Mouse (Mus musculus) neural tube, embryonic 15.5 days (tissue): ENCODE data around the gene Birc6. TPM values are rescaled to one million over a fixed set of nuclear protein-coding genes. Genes with fewer than 3 reads are reported as not detected.

Experiments used
- ATAC-seq: fragments of 200-750 bp; cut with Nextera tagmentation; 2 replicates; pipeline ENCODE4 v1.8.0; 2017; ENCODE audit warnings: mild to moderate bottlenecking, moderate TSS enrichment, moderate library complexity; ENCODE audit not compliant: low FRiP score
- H3K27ac ChIP-seq: fragments of 300-500 bp; sonication (generic); replicated peaks from 2 replicates; pipeline ENCODE4 v1.5.1; 2015; ENCODE audit warnings: mild to moderate bottlenecking, inconsistent platforms
- H3K27me3 ChIP-seq: fragments of 300-500 bp; sonication (generic); replicated peaks from 2 replicates; pipeline ENCODE4 v1.6.1; 2015; ENCODE audit warnings: inconsistent platforms
- H3K36me3 ChIP-seq: fragments of 300-500 bp; sonication (generic); 2 replicates; pipeline ENCODE4 v1.6.1; 2015; ENCODE audit warnings: inconsistent platforms
- H3K4me1 ChIP-seq: fragments of 300-500 bp; sonication (generic); 2 replicates; pipeline ENCODE4 v1.6.1; 2015; ENCODE audit warnings: inconsistent platforms
- H3K4me2 ChIP-seq: fragments of 300-500 bp; sonication (generic); 2 replicates; pipeline ENCODE4 v1.6.1; 2015; ENCODE audit warnings: inconsistent platforms, mild to moderate bottlenecking, moderate library complexity
- H3K4me3 ChIP-seq: fragments of 300-500 bp; sonication (generic); replicated peaks from 2 replicates; pipeline ENCODE4 v1.5.1; 2015; ENCODE audit warnings: mild to moderate bottlenecking, inconsistent platforms
- H3K9ac ChIP-seq: fragments of 300-500 bp; sonication (generic); replicated peaks from 2 replicates; pipeline ENCODE4 v1.6.1; 2015; ENCODE audit warnings: mild to moderate bottlenecking, inconsistent platforms
- H3K9me3 ChIP-seq: fragments of 300-500 bp; sonication (generic); replicated peaks from 2 replicates; pipeline ENCODE4 v1.6.1; 2016; ENCODE audit warnings: inconsistent platforms
- WGBS: fragments of 180-500 bp; shearing (Covaris S2); methylation state at CpG from one replicate; pipeline ENCODE4 v1.1.7; 2015; ENCODE audit warnings: mixed read lengths; 5-methylcytosine and 5-hydroxymethylcytosine counted together
- polyA plus RNA-seq: library from polyadenylated mRNA; unstranded; fragments of >200 nt; fragmentation: Nextera tagmentation; extraction: Ambion mirVana; gene quantifications from 2 replicates; pipeline ENCODE4 v1.2.1, GENCODE M21; 2015

Birc6 gene
- polyA plus RNA-seq, 1 experiment from 2014 or later: 81.9 TPM

GRCm38 (mm10) chr17:74569219-74569618, 41.1 kb downstream of the Birc6 start:
- ATAC-seq: no peak
- H3K4me2 ChIP-seq: no peak overlapping the region

GRCm38 (mm10) chr17:74570585-74570984, 42.5 kb downstream of the Birc6 start:
- no peak overlapping the region for H3K27ac ChIP-seq
- H3K9ac ChIP-seq: no peak overlapping the region
- H3K27me3 ChIP-seq: no peaks in the 10 kb centered on the region
- no peak overlapping the region for H3K4me3 ChIP-seq
- no peaks in the 10 kb centered on the region for H3K9me3 ChIP-seq
- peaks cover 13% of the 10 kb centered on the region for H3K36me3 ChIP-seq
- ATAC-seq: no peak
- H3K4me2 ChIP-seq: no peak overlapping the region
- no peaks in the 10 kb centered on the region for H3K4me1 ChIP-seq
- 75% methylated on average over 1 of the region's 1 CpGs for WGBS

More at GRCm38 (mm10) chr17:74569219-74569618, 41.1 kb downstream of the Birc6 start:
- Histone ChIP-seq H3K9me3 (no peaks in the 10 kb centered on the region), H3K27ac (no peak overlapping the region), H3K36me3 (peaks cover 14% of the 10 kb centered on the region), H3K9ac (no peak overlapping the region), H3K4me1 (no peaks in the 10 kb centered on the region), H3K4me3 (no peak overlapping the region), H3K27me3 (no peaks in the 10 kb centered on the region)
- WGBS: 89% methylated on average over 1 of the region's 1 CpGs

- Histone ChIP-seq H3K9me3 (no peaks in the 10 kb centered on the region), H3K9ac (no peak overlapping the region), H3K36me3 (peaks cover 17% of the 10 kb centered on the region), H3K27me3 (no peaks in the 10 kb centered on the region), H3K4me1 (no peaks in the 10 kb centered on the region), H3K4me3 (no peak overlapping the region), H3K4me2 (no peak overlapping the region), H3K27ac (no peak overlapping the region)
- no peak for ATAC-seq
- WGBS: 83% methylated on average over 5 of the region's 5 CpGs
Measured at GRCm38 (mm10) chr17:74577173-74577572, 49.1 kb downstream of the Birc6 start.

- ATAC-seq: no peak
- 83% methylated on average over 7 of the region's 7 CpGs for WGBS
- Histone ChIP-seq H3K27me3 (no peaks in the 10 kb centered on the region), H3K4me1 (no peaks in the 10 kb centered on the region), H3K36me3 (peaks cover 17% of the 10 kb centered on the region), H3K27ac (no peak overlapping the region), H3K9ac (no peak overlapping the region), H3K9me3 (no peaks in the 10 kb centered on the region), H3K4me2 (no peak overlapping the region), H3K4me3 (no peak overlapping the region)
Measured at GRCm38 (mm10) chr17:74579586-74579985, 51.5 kb downstream of the Birc6 start.

- H3K9me3 ChIP-seq: no peaks in the 10 kb centered on the region
- H3K4me3 ChIP-seq: no peak overlapping the region
- no peaks in the 10 kb centered on the region for H3K4me1 ChIP-seq
- no peak for ATAC-seq
- WGBS: 87% methylated on average over 1 of the region's 1 CpGs
- no peak overlapping the region for H3K4me2 ChIP-seq
- H3K9ac ChIP-seq: no peak overlapping the region
- no peaks in the 10 kb centered on the region for H3K27me3 ChIP-seq
- H3K27ac ChIP-seq: no peak overlapping the region
- peaks cover 17% of the 10 kb centered on the region for H3K36me3 ChIP-seq
Measured at GRCm38 (mm10) chr17:74580738-74581137, 52.6 kb downstream of the Birc6 start.

- Histone ChIP-seq H3K27ac (no peak overlapping the region), H3K9me3 (no peaks in the 10 kb centered on the region), H3K27me3 (no peaks in the 10 kb centered on the region), H3K4me3 (no peak overlapping the region), H3K36me3 (peaks cover 3% of the 10 kb centered on the region), H3K4me1 (no peaks in the 10 kb centered on the region), H3K9ac (no peak overlapping the region), H3K4me2 (no peak overlapping the region)
- ATAC-seq: no peak
- WGBS: 83% methylated on average over 3 of the region's 3 CpGs
Measured at GRCm38 (mm10) chr17:74586768-74587167, 58.7 kb downstream of the Birc6 start.

GRCm38 (mm10) chr17:74598908-74599307, 70.8 kb downstream of the Birc6 start:
- no peaks in the 10 kb centered on the region for H3K4me1 ChIP-seq
- H3K27ac ChIP-seq: no peak overlapping the region
- H3K27me3 ChIP-seq: no peaks in the 10 kb centered on the region
- no peak for ATAC-seq
- H3K9ac ChIP-seq: no peak overlapping the region
- no peak overlapping the region for H3K4me3 ChIP-seq
- H3K9me3 ChIP-seq: no peaks in the 10 kb centered on the region
- H3K36me3 ChIP-seq: peaks cover 40% of the 10 kb centered on the region
- WGBS: 96% methylated on average over 9 of the region's 9 CpGs
- no peak overlapping the region for H3K4me2 ChIP-seq

GRCm38 (mm10) chr17:74599396-74599795, 71.3 kb downstream of the Birc6 start:
- 95% methylated on average over 2 of the region's 2 CpGs for whole genome bisulfite sequencing
- Histone ChIP-seq H3K27me3 (no peaks in the 10 kb centered on the region), H3K4me3 (no peak overlapping the region), H3K9ac (no peak overlapping the region), H3K4me1 (no peaks in the 10 kb centered on the region), H3K9me3 (no peaks in the 10 kb centered on the region), H3K36me3 (peaks cover 39% of the 10 kb centered on the region), H3K4me2 (no peak overlapping the region), H3K27ac (no peak overlapping the region)
- no peak for ATAC-seq

GRCm38 (mm10) chr17:74601201-74601600, 73.1 kb downstream of the Birc6 start:
- Histone ChIP-seq H3K36me3 (peaks cover 43% of the 10 kb centered on the region), H3K27ac (no peak overlapping the region), H3K4me3 (no peak overlapping the region), H3K4me1 (no peaks in the 10 kb centered on the region), H3K27me3 (no peaks in the 10 kb centered on the region), H3K9ac (no peak overlapping the region), H3K4me2 (no peak overlapping the region), H3K9me3 (no peaks in the 10 kb centered on the region)
- WGBS: 87% methylated on average over 1 of the region's 1 CpGs
- no peak for ATAC-seq

GRCm38 (mm10) chr17:74630798-74631197, 102.7 kb downstream of the Birc6 start:
- H3K4me2 ChIP-seq: no peak overlapping the region
- ATAC-seq: no peak
- no peaks in the 10 kb centered on the region for H3K9me3 ChIP-seq
- no peak overlapping the region for H3K4me3 ChIP-seq
- no peaks in the 10 kb centered on the region for H3K27me3 ChIP-seq
- 93% methylated on average over 3 of the region's 3 CpGs for WGBS
- no peak overlapping the region for H3K27ac ChIP-seq
- H3K36me3 ChIP-seq: peaks cover 56% of the 10 kb centered on the region
- no peaks in the 10 kb centered on the region for H3K4me1 ChIP-seq
- no peak overlapping the region for H3K9ac ChIP-seq

GRCm38 (mm10) chr17:74642445-74642844, 114.3 kb downstream of the Birc6 start:
- no peaks in the 10 kb centered on the region for H3K27me3 ChIP-seq
- no peak overlapping the region for H3K27ac ChIP-seq
- H3K4me1 ChIP-seq: no peaks in the 10 kb centered on the region
- peaks cover 56% of the 10 kb centered on the region for H3K36me3 ChIP-seq
- no peak overlapping the region for H3K9ac ChIP-seq
- no peak for ATAC-seq
- H3K4me2 ChIP-seq: no peak overlapping the region
- H3K4me3 ChIP-seq: no peak overlapping the region
- H3K9me3 ChIP-seq: no peaks in the 10 kb centered on the region

GRCm38 (mm10) chr17:74658362-74658761, 130.3 kb downstream of the Birc6 start:
- 99% methylated on average over 3 of the region's 3 CpGs for WGBS
- Histone ChIP-seq H3K4me1 (no peaks in the 10 kb centered on the region), H3K27ac (no peak overlapping the region), H3K9me3 (no peaks in the 10 kb centered on the region), H3K36me3 (peaks cover 52% of the 10 kb centered on the region), H3K27me3 (no peaks in the 10 kb centered on the region), H3K4me3 (no peak overlapping the region), H3K9ac (no peak overlapping the region), H3K4me2 (no peak overlapping the region)
- no peak for ATAC-seq

GRCm38 (mm10) chr17:74668010-74668409, 139.9 kb downstream of the Birc6 start:
- Histone ChIP-seq H3K4me1 (no peaks in the 10 kb centered on the region), H3K9me3 (no peaks in the 10 kb centered on the region), H3K27ac (no peak overlapping the region), H3K27me3 (no peaks in the 10 kb centered on the region), H3K4me3 (no peak overlapping the region), H3K4me2 (no peak overlapping the region), H3K9ac (no peak overlapping the region), H3K36me3 (peaks cover 56% of the 10 kb centered on the region)
- WGBS: no CpG with 5 or more reads among the region's 1 CpGs
- ATAC-seq: no peak
